Mouse (Mus musculus): ENCODE data around the gene Nrxn1. TPM values are rescaled to one million over a fixed set of nuclear protein-coding genes. Genes with fewer than 3 reads are reported as not detected.

The Nrxn1 gene
- polyA plus RNA-seq, 1 experiment: 0.05 TPM

- H3K79me2 ChIP-seq (ENCODE audit: control insufficient read depth, insufficient read depth): no peaks in the 10 kb centered on the region
- H3ac ChIP-seq (ENCODE audit: control insufficient read depth, insufficient read length): no peak overlapping the region
- no peaks in the 10 kb centered on the region for H3K27me3 ChIP-seq (ENCODE audit: control insufficient read depth, insufficient read depth, insufficient read length)
- peak overlapping the region; percentile 46 for H3K4me2 ChIP-seq (ENCODE audit: low read depth)
- TF ChIP-seq MAX (IDR thresholded peaks at IDR 0.05; ENCODE audit: low read depth) (no peak), MYOD1 (IDR thresholded peaks at IDR 0.05; ENCODE audit: control insufficient read depth in 1 of 3, insufficient read length in 2 of 3, low read depth in 2 of 3) (no peak)
- H3K36me3 ChIP-seq (ENCODE audit: control insufficient read depth, insufficient read depth): no peaks in the 10 kb centered on the region
- no peak overlapping the region for H3K4me3 ChIP-seq
Observed at GRCm38 (mm10) chr17:90628469-90628868, 464.4 kb downstream of the Nrxn1 start.

- H3K4me3 ChIP-seq: no peak overlapping the region
- H3K36me3 ChIP-seq (ENCODE audit: control insufficient read depth, insufficient read depth): no peaks in the 10 kb centered on the region
- peak overlapping the region; percentile 46 for H3K4me2 ChIP-seq (ENCODE audit: low read depth)
- H3K27me3 ChIP-seq (ENCODE audit: control insufficient read depth, insufficient read depth, insufficient read length): no peaks in the 10 kb centered on the region
- no peak for TF ChIP-seq SRF (IDR thresholded peaks at IDR 0.05; ENCODE audit: control insufficient read depth, insufficient read length, low read depth)
- TF ChIP-seq TCF3 (IDR thresholded peaks at IDR 0.05; ENCODE audit: insufficient read length, low read depth): no peak
- no peak for TF ChIP-seq E2F4 (IDR thresholded peaks at IDR 0.05; ENCODE audit: insufficient read depth)
- no peak for TF ChIP-seq MAX (IDR thresholded peaks at IDR 0.05; ENCODE audit: low read depth)
- no peak for TF ChIP-seq USF1 (IDR thresholded peaks at IDR 0.05; ENCODE audit: low read depth)
- TF ChIP-seq MYOD1 (IDR thresholded peaks at IDR 0.05; ENCODE audit: control insufficient read depth in 1 of 3, insufficient read length in 2 of 3, low read depth in 2 of 3): no peak
- no peak for TF ChIP-seq POLR2A (IDR thresholded peaks at IDR 0.05; ENCODE audit: insufficient read length, low read depth)
- no peak for TF ChIP-seq REST (IDR thresholded peaks at IDR 0.05; ENCODE audit: insufficient read depth, insufficient read length)
- TF ChIP-seq MYOG (IDR thresholded peaks at IDR 0.05; ENCODE audit: control insufficient read depth in 1 of 3, insufficient read depth in 1 of 3, insufficient read length in 2 of 3, low read depth in 2 of 3): no peak
- TF ChIP-seq CEBPB (IDR thresholded peaks at IDR 0.05; ENCODE audit: insufficient read depth, poor library complexity, severe bottlenecking): no peak
- no peak for TF ChIP-seq POLR2AphosphoS2 (IDR thresholded peaks at IDR 0.05; ENCODE audit: insufficient read length, low read depth)
- TF ChIP-seq TCF12 (IDR thresholded peaks at IDR 0.05; ENCODE audit: insufficient read depth, poor library complexity, severe bottlenecking): no peak
- no peak overlapping the region for H3ac ChIP-seq (ENCODE audit: control insufficient read depth, insufficient read length)
- H3K79me2 ChIP-seq (ENCODE audit: control insufficient read depth, insufficient read depth): no peaks in the 10 kb centered on the region
Observed at GRCm38 (mm10) chr17:90628004-90628403, 464.9 kb downstream of the Nrxn1 start.

- Histone ChIP-seq H3K79me2 (ENCODE audit: control insufficient read depth, insufficient read depth) (no peaks in the 10 kb centered on the region), H3K36me3 (ENCODE audit: control insufficient read depth, insufficient read depth) (no peaks in the 10 kb centered on the region), H3ac (ENCODE audit: control insufficient read depth, insufficient read length) (no peak overlapping the region), H3K4me2 (ENCODE audit: low read depth) (no peak overlapping the region), H3K4me3 (no peak overlapping the region), H3K27me3 (ENCODE audit: control insufficient read depth, insufficient read depth, insufficient read length) (no peaks in the 10 kb centered on the region)
- TF ChIP-seq CEBPB (IDR thresholded peaks at IDR 0.05; ENCODE audit: insufficient read depth, poor library complexity, severe bottlenecking): no peak
- no peak for TF ChIP-seq MYOG (IDR thresholded peaks at IDR 0.05; ENCODE audit: control insufficient read depth in 1 of 3, insufficient read depth in 1 of 3, insufficient read length in 2 of 3, low read depth in 2 of 3)
- no peak for TF ChIP-seq USF1 (IDR thresholded peaks at IDR 0.05; ENCODE audit: low read depth)
- no peak for TF ChIP-seq POLR2AphosphoS2 (IDR thresholded peaks at IDR 0.05; ENCODE audit: insufficient read length, low read depth)
- no peak for TF ChIP-seq SRF (IDR thresholded peaks at IDR 0.05; ENCODE audit: control insufficient read depth, insufficient read length, low read depth)
- no peak for TF ChIP-seq REST (IDR thresholded peaks at IDR 0.05; ENCODE audit: insufficient read depth, insufficient read length)
- no peak for TF ChIP-seq MYOD1 (IDR thresholded peaks at IDR 0.05; ENCODE audit: control insufficient read depth in 1 of 3, insufficient read length in 2 of 3, low read depth in 2 of 3)
- TF ChIP-seq TCF3 (IDR thresholded peaks at IDR 0.05; ENCODE audit: insufficient read length, low read depth): no peak
- TF ChIP-seq MAX (IDR thresholded peaks at IDR 0.05; ENCODE audit: low read depth): no peak
- TF ChIP-seq E2F4 (IDR thresholded peaks at IDR 0.05; ENCODE audit: insufficient read depth): no peak
- TF ChIP-seq TCF12 (IDR thresholded peaks at IDR 0.05; ENCODE audit: insufficient read depth, poor library complexity, severe bottlenecking): no peak
Observed at GRCm38 (mm10) chr17:90627395-90627794, 465.5 kb downstream of the Nrxn1 start.

- Histone ChIP-seq H3K36me3 (ENCODE audit: control insufficient read depth, insufficient read depth) (no peaks in the 10 kb centered on the region), H3K79me2 (ENCODE audit: control insufficient read depth, insufficient read depth) (no peaks in the 10 kb centered on the region), H3ac (ENCODE audit: control insufficient read depth, insufficient read length) (no peak overlapping the region), H3K27me3 (ENCODE audit: control insufficient read depth, insufficient read depth, insufficient read length) (no peaks in the 10 kb centered on the region), H3K4me3 (no peak overlapping the region), H3K4me2 (ENCODE audit: low read depth) (no peak overlapping the region)
- TF ChIP-seq POLR2A (IDR thresholded peaks at IDR 0.05; ENCODE audit: insufficient read length, low read depth): no peak
- TF ChIP-seq MYOD1 (IDR thresholded peaks at IDR 0.05; ENCODE audit: control insufficient read depth in 1 of 3, insufficient read length in 2 of 3, low read depth in 2 of 3): no peak
- TF ChIP-seq MAX (IDR thresholded peaks at IDR 0.05; ENCODE audit: low read depth): no peak
- no peak for TF ChIP-seq CEBPB (IDR thresholded peaks at IDR 0.05; ENCODE audit: insufficient read depth, poor library complexity, severe bottlenecking)
- no peak for TF ChIP-seq MYOG (IDR thresholded peaks at IDR 0.05; ENCODE audit: control insufficient read depth in 1 of 3, insufficient read depth in 1 of 3, insufficient read length in 2 of 3, low read depth in 2 of 3)
- TF ChIP-seq POLR2AphosphoS2 (IDR thresholded peaks at IDR 0.05; ENCODE audit: insufficient read length, low read depth): no peak
- no peak for TF ChIP-seq USF1 (IDR thresholded peaks at IDR 0.05; ENCODE audit: low read depth)
Observed at GRCm38 (mm10) chr17:90624591-90625266, 468.1 kb downstream of the Nrxn1 start.

GRCm38 (mm10) chr17:90621828-90622227 is 471.0 kb downstream of the Nrxn1 start:
- H3K36me3 ChIP-seq (ENCODE audit: control insufficient read depth, insufficient read depth): no peaks in the 10 kb centered on the region
- H3ac ChIP-seq (ENCODE audit: control insufficient read depth, insufficient read length): no peak overlapping the region
- no peak overlapping the region for H3K4me2 ChIP-seq (ENCODE audit: low read depth)
- no peaks in the 10 kb centered on the region for H3K79me2 ChIP-seq (ENCODE audit: control insufficient read depth, insufficient read depth)
- no peak overlapping the region for H3K4me3 ChIP-seq
- TF ChIP-seq MYOD1 (IDR thresholded peaks at IDR 0.05; ENCODE audit: control insufficient read depth in 1 of 3, insufficient read length in 2 of 3, low read depth in 2 of 3) (no peak), SRF (IDR thresholded peaks at IDR 0.05; ENCODE audit: control insufficient read depth, insufficient read length, low read depth) (no peak), TCF3 (IDR thresholded peaks at IDR 0.05; ENCODE audit: insufficient read length, low read depth) (no peak), USF1 (IDR thresholded peaks at IDR 0.05; ENCODE audit: low read depth) (no peak), POLR2AphosphoS2 (IDR thresholded peaks at IDR 0.05; ENCODE audit: insufficient read length, low read depth) (no peak), MYOG (IDR thresholded peaks at IDR 0.05; ENCODE audit: control insufficient read depth in 1 of 3, insufficient read depth in 1 of 3, insufficient read length in 2 of 3, low read depth in 2 of 3) (no peak), E2F4 (IDR thresholded peaks at IDR 0.05; ENCODE audit: insufficient read depth) (no peak), POLR2A (IDR thresholded peaks at IDR 0.05; ENCODE audit: insufficient read length, low read depth) (no peak), REST (IDR thresholded peaks at IDR 0.05; ENCODE audit: insufficient read depth, insufficient read length) (no peak), TCF12 (IDR thresholded peaks at IDR 0.05; ENCODE audit: insufficient read depth, poor library complexity, severe bottlenecking) (no peak), CEBPB (IDR thresholded peaks at IDR 0.05; ENCODE audit: insufficient read depth, poor library complexity, severe bottlenecking) (no peak), MAX (IDR thresholded peaks at IDR 0.05; ENCODE audit: low read depth) (no peak)
- H3K27me3 ChIP-seq (ENCODE audit: control insufficient read depth, insufficient read depth, insufficient read length): no peaks in the 10 kb centered on the region
